Mouse (Mus musculus): Measurements from ENCODE around the gene Prkg1. TPM values are rescaled to one million over a fixed set of nuclear protein-coding genes. Genes with fewer than 3 reads are reported as not detected.
"Not testable (repeated sequence)": the region's sequence is repeated elsewhere in the genome, so short reads cannot be mapped to it uniquely, and the experiment has no call there.

Prkg1 gene
- polyA plus RNA-seq, 1 experiment from 2014 or later = 6.0 TPM

GRCm38 (mm10) chr19:30549854-30550647 is 1214.8 kb downstream of the Prkg1 start:
- DNase-seq (peak; percentile 24), ATAC-seq (ENCODE audit: insufficient read depth) (no peak)
- Histone ChIP-seq H3K4me1 (ENCODE audit: insufficient read depth) (peaks cover 10% of the 10 kb centered on the region; the same call in 1 of the 2 replicates), H3K9ac (0 out of 2 replicates have a peak overlapping the region, but pooled peaks have one; percentile 20), H3K27ac (ENCODE audit: low read depth) (no peak overlapping the region), H3K36me3 (ENCODE audit: insufficient read depth) (no peaks in the 10 kb centered on the region), H3K4me3 (ENCODE audit: low read depth, low read length) (peak overlapping the region; percentile 34), H3K4me2 (peak overlapping the region; percentile 67), H3K9me3 (ENCODE audit: low read depth, low read length) (no peaks in the 10 kb centered on the region), H3K27me3 (ENCODE audit: insufficient read depth, low read length) (peaks cover 38% of the 10 kb centered on the region)
- WGBS = 2% methylated on average over 17 of the region's 17 CpGs
- no peak for TF ChIP-seq CTCF (IDR thresholded peaks at IDR 0.05; ENCODE audit: low read depth)

- peak within 1 kb of the TSS; percentile 20; the same call in 1 of the 2 replicates for H3K9ac ChIP-seq
- TF ChIP-seq CTCF (IDR thresholded peaks at IDR 0.05; ENCODE audit: low read depth) = peak; percentile 37
- H3K9me3 ChIP-seq (ENCODE audit: low read depth, low read length) = no peaks in the 10 kb centered on the region
- peak within 1 kb of the TSS; percentile 67 for H3K4me2 ChIP-seq
- DNase-seq (peak; percentile 75), ATAC-seq (ENCODE audit: insufficient read depth) (peak; percentile 86)
- H3K4me1 ChIP-seq (ENCODE audit: insufficient read depth) = peaks cover 10% of the 10 kb centered on the region; the same call in 1 of the 2 replicates
- under 1% methylated on average over 26 of the region's 26 CpGs for WGBS
- peak within 1 kb of the TSS; percentile 34 for H3K4me3 ChIP-seq (ENCODE audit: low read depth, low read length)
- no peak within 1 kb of the TSS for H3K27ac ChIP-seq (ENCODE audit: low read depth)
- no peaks in the 10 kb centered on the region for H3K36me3 ChIP-seq (ENCODE audit: insufficient read depth)
- peaks cover 38% of the 10 kb centered on the region for H3K27me3 ChIP-seq (ENCODE audit: insufficient read depth, low read length)
These were observed 1215.6 kb downstream of the Prkg1 start, which contains the start of gene Dkk1 for GRCm38 (mm10) chr19:30549044-30549853. Gene Dkk1 (minus strand): TSS chr19:30549665.

- Histone ChIP-seq H3K4me1 (ENCODE audit: insufficient read depth) (peaks cover 10% of the 10 kb centered on the region; the same call in 1 of the 2 replicates), H3K9me3 (ENCODE audit: low read depth, low read length) (no peaks in the 10 kb centered on the region), H3K27me3 (ENCODE audit: insufficient read depth, low read length) (peaks cover 38% of the 10 kb centered on the region), H3K27ac (ENCODE audit: low read depth) (no peak overlapping the region), H3K4me3 (ENCODE audit: low read depth, low read length) (peak overlapping the region; percentile 34), H3K4me2 (peak overlapping the region; percentile 67), H3K9ac (no peak overlapping the region), H3K36me3 (ENCODE audit: insufficient read depth) (no peaks in the 10 kb centered on the region)
- 0 out of 2 replicates have a peak, but pooled peaks have one; percentile 5 for TF ChIP-seq CTCF (IDR thresholded peaks at IDR 0.05; ENCODE audit: low read depth)
- peak; percentile 32 for DNase-seq
- WGBS = 1% methylated on average over 23 of the region's 23 CpGs
- peak; percentile 79; the same call in 1 of the 2 replicates for ATAC-seq (ENCODE audit: insufficient read depth)
These were observed 1216.3 kb downstream of the Prkg1 start for GRCm38 (mm10) chr19:30548411-30549043.

- peak; percentile 51 for DNase-seq
- Histone ChIP-seq H3K9ac (peak overlapping the region; percentile 40), H3K4me3 (ENCODE audit: low read depth, low read length) (peak overlapping the region; percentile 34), H3K4me2 (peak overlapping the region; percentile 64)
- WGBS = 1% methylated on average over 43 of the region's 44 CpGs
- H3K9me3 ChIP-seq (ENCODE audit: low read depth, low read length); H3K4me1 ChIP-seq (ENCODE audit: insufficient read depth); ATAC-seq (ENCODE audit: insufficient read depth); H3K27ac ChIP-seq (ENCODE audit: low read depth); H3K27me3 ChIP-seq (ENCODE audit: insufficient read depth, low read length); H3K36me3 ChIP-seq (ENCODE audit: insufficient read depth): not testable (repeated sequence)
These were observed 1225.4 kb downstream of the Prkg1 start for GRCm38 (mm10) chr19:30539365-30539941.

GRCm38 (mm10) chr19:30516771-30517170 is 1248.1 kb downstream of the Prkg1 start:
- no peak overlapping the region for H3K27ac ChIP-seq (ENCODE audit: low read depth)
- H3K36me3 ChIP-seq (ENCODE audit: insufficient read depth) = no peaks in the 10 kb centered on the region
- no peak overlapping the region for H3K4me2 ChIP-seq
- no peak for DNase-seq
- TF ChIP-seq CTCF (IDR thresholded peaks at IDR 0.05; ENCODE audit: low read depth) = no peak
- no peak for ATAC-seq (ENCODE audit: insufficient read depth)
- H3K9ac ChIP-seq = no peak overlapping the region
- no peaks in the 10 kb centered on the region for H3K4me1 ChIP-seq (ENCODE audit: insufficient read depth)
- H3K27me3 ChIP-seq (ENCODE audit: insufficient read depth, low read length) = no peaks in the 10 kb centered on the region
- H3K9me3 ChIP-seq (ENCODE audit: low read depth, low read length) = no peaks in the 10 kb centered on the region
- H3K4me3 ChIP-seq (ENCODE audit: low read depth, low read length) = no peak overlapping the region
- WGBS = 37% methylated on average over 6 of the region's 6 CpGs

Other genes with a start within 250 kb of the Prkg1 start
- not detected in 2 replicates for gene A1cf, start 103.7 kb upstream of the Prkg1 start, polyA plus RNA-seq (2014; fragmentation: Nextera tagmentation; extraction: Ambion mirVana)